Mouse (Mus musculus): ENCODE results near the gene Ifitm10. TPM values are rescaled to one million over a fixed set of nuclear protein-coding genes. Genes with fewer than 3 reads are reported as not detected.

Ifitm10 gene
- polyA plus RNA-seq, 1 experiment from 2014 or later, result 12.5 TPM

DNA sequence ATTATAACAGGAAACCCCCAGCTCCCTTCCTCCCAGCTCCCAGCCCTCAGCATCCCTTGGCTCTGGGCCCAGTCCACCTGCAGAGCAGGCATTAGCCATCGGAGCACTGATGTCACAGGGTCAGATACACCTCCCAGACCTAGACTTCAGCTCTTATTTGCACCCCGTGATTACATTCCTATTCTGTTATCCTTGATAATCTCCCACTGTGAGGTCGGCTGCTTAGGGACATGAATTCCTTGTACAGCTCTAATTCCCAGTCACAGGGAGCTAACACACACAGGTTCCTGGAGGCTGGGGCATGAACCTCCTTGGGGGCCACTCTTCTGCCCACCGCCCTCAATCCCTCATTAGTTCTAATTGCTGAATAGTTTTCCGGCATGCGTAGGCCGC lies 27.2 kb upstream of the Ifitm10 start:
- DNase-seq (ENCODE audit: low spot score), result no peak
- Histone ChIP-seq H3K27ac (no peak overlapping the region), H3K36me3 (no peaks in the 10 kb centered on the region), H3K9me3 (no peaks in the 10 kb centered on the region), H3K27me3 (ENCODE audit: insufficient read depth, poor library complexity, severe bottlenecking) (no peaks in the 10 kb centered on the region; the same call in 1 of the 2 replicates), H3K4me1 (peaks cover 7% of the 10 kb centered on the region; the same call in 1 of the 2 replicates), H3K4me3 (no peak overlapping the region)
- WGBS, result 63% methylated on average over 7 of the region's 7 CpGs

DNA sequence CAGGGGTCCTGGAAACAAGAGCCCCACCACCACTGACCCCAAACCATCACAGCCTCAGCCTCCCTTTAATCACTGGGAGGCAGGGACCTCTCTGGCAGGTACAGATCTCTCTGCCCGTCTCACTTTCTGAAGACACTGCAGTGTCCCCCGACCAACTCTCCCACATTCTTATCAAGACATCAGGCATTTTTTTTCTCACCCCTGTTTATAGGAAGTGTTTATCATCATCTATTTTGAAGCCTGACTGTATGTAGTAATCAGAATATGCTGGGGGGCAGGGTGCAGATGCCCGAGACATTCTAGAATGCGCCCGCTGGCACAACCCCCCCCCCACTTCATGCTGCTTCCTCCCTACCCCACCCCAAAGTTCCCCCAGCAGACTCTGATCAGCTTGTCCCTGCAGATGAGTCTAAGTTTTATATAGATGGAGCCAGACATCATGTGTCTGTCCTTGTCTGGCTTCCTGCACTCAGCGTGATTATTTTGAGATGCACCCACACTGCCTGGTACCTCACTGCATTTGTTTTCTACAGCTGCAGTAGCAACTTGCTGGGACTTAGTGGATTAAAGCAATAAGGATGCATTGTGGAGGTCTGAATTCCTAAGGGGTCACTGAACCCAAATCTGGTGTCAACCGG lies 26.7 kb upstream of the Ifitm10 start:
- Histone ChIP-seq H3K9me3 (no peaks in the 10 kb centered on the region), H3K4me1 (peaks cover 7% of the 10 kb centered on the region; the same call in 1 of the 2 replicates), H3K4me3 (no peak overlapping the region), H3K36me3 (no peaks in the 10 kb centered on the region), H3K27me3 (ENCODE audit: insufficient read depth, poor library complexity, severe bottlenecking) (no peaks in the 10 kb centered on the region; the same call in 1 of the 2 replicates), H3K27ac (no peak overlapping the region)
- 66% methylated on average over 7 of the region's 7 CpGs for WGBS
- no peak for DNase-seq (ENCODE audit: low spot score)

DNA sequence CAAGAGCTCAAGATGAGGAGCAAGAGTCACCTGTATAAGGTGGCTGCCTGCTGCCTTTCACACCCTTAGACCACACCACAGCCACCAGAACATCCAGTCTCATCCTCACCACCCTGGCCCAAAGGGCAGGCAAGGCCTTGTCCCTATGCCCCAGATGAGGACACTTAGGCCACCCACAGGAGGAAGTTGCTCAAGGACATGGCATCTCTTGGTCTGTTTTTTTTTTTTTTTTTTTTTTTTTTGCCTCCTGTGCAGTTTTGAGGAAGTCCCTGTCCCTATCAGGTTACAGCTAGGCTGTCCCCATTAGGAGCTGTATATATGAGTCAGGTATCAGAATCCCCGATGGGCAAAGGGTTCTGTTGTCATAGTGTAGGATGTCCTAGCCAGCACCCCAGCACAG lies 25.7 kb upstream of the Ifitm10 start:
- Histone ChIP-seq H3K4me1 (peaks cover 7% of the 10 kb centered on the region; the same call in 1 of the 2 replicates), H3K36me3 (no peaks in the 10 kb centered on the region), H3K4me3 (no peak overlapping the region), H3K27me3 (ENCODE audit: insufficient read depth, poor library complexity, severe bottlenecking) (no peaks in the 10 kb centered on the region; the same call in 1 of the 2 replicates), H3K27ac (no peak overlapping the region), H3K9me3 (no peaks in the 10 kb centered on the region)
- no peak for DNase-seq (ENCODE audit: low spot score)
- 67% methylated on average over 1 of the region's 1 CpGs for WGBS

DNA sequence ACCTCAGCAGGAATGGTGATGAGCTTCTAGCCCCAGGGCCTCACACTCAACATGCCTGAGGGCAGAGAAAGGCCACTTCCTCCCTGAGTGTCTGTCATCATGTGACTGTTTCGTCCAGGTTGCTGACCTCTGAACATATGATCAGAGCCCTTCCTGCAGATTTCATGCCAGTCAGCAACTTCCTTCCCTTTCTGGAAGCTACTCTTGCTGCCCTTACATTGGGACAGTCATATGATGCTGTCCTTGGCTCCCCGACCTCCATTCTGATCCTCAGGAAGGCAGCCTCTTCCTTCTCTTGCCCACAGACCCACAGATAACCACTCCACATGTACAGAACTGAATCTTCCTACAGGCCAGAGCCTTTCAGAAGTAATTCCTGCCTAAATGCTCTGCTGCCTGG lies 24.5 kb upstream of the Ifitm10 start:
- Histone ChIP-seq H3K36me3 (no peaks in the 10 kb centered on the region), H3K27me3 (ENCODE audit: insufficient read depth, poor library complexity, severe bottlenecking) (no peaks in the 10 kb centered on the region; the same call in 1 of the 2 replicates), H3K4me3 (no peak overlapping the region), H3K27ac (peak overlapping the region; percentile 38; the same call in 1 of the 2 replicates), H3K9me3 (no peaks in the 10 kb centered on the region), H3K4me1 (peaks cover 14% of the 10 kb centered on the region)
- no peak for DNase-seq (ENCODE audit: low spot score)
- WGBS, result 52% methylated on average over 2 of the region's 2 CpGs

DNA sequence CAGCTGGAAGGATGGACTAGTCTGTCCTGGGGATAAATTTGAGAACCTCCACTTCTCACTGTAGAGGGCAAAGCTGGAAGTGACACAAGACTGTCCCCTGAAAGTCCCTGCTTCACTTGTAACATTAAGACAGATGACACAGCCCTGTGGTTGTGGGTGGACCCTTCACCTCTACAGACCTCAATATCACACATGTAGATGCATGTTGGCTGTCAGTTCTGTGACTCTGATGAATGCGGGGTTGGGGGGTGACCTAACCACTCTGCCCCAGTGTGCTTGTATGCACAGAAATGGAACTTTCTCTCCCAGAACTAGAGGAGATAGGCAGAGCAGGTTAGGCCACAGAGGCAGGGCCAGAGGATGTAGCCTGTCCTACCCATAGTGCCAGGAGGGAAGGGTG lies 23.1 kb upstream of the Ifitm10 start:
- no peaks in the 10 kb centered on the region for H3K36me3 ChIP-seq
- 90% methylated on average over 1 of the region's 1 CpGs for WGBS
- H3K4me1 ChIP-seq, result peaks cover 21% of the 10 kb centered on the region
- no peak for DNase-seq (ENCODE audit: low spot score)
- no peaks in the 10 kb centered on the region for H3K9me3 ChIP-seq
- H3K27me3 ChIP-seq (ENCODE audit: insufficient read depth, poor library complexity, severe bottlenecking), result no peaks in the 10 kb centered on the region; the same call in 1 of the 2 replicates
- H3K27ac ChIP-seq, result no peak overlapping the region
- no peak overlapping the region for H3K4me3 ChIP-seq

DNA sequence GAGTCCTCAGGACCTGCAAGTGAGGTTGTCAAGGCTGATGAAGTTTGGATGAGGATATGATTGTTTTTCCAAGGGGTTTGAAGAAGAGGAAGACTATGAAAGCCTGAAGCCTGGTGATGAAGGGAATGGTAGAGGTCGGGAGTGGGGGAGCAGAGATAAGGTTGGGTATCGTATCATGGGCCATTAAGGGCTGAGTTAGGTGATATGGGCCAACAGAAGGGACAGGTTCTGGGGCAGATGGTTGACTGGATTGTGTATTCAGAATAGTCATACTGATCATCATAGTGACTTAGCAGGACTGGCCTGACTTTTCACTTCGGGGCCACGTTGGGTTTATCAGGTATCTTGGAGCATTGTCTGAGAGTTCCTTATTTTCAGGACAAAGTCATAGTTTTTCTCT lies 21.9 kb upstream of the Ifitm10 start:
- 79% methylated on average over 4 of the region's 4 CpGs for whole genome bisulfite sequencing
- no peak for DNase-seq (ENCODE audit: low spot score)
- Histone ChIP-seq H3K27ac (no peak overlapping the region), H3K4me1 (peaks cover 21% of the 10 kb centered on the region), H3K27me3 (ENCODE audit: insufficient read depth, poor library complexity, severe bottlenecking) (no peaks in the 10 kb centered on the region; the same call in 1 of the 2 replicates), H3K9me3 (no peaks in the 10 kb centered on the region), H3K36me3 (no peaks in the 10 kb centered on the region), H3K4me3 (no peak overlapping the region)

DNA sequence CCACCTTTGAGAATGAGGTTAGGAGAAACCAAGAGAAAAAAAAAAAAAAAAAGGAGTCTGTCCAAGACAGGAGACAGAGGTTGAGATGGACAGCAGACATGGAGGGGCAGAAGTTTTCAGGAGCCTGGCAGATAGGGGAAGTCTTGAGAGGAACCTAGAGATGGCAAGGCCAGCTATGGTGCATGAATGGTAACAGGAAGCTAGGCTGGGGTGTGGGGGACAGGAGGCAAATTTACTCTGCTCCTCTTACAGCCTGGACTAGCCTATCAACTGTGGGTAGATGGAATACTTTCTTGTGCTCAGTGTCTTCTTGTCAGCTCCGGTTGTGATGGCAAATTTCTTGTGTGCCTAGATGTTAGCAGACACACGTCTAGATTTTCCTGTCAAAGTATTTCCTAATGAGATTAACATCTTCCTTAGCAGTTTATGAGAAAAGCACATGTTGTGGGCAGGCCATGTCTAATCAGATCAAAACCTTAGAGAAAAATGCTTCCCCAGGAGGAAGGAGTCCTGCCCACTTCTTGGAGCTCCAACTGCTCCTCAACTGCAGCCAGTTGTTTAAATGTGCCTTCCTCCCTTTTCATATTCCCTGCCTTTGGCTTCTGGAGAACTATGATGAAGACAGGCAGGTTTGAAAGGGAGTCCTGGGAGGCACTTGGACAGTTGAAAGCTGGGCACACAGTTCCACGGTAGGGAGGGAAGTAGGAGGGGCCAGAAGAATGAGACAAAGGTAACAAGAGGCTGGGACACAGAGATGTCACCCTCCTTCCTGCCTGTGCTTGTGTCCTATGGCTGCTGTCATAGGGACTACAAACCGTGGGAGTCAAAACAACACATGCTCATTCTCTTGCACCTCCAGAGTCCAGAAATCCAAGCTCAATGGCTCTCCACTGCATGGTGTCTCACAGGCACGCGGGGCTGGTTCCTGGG lies 21.0 kb upstream of the Ifitm10 start:
- Histone ChIP-seq H3K4me3 (no peak overlapping the region), H3K36me3 (no peaks in the 10 kb centered on the region), H3K27ac (no peak overlapping the region; the same call in 1 of the 2 replicates), H3K9me3 (no peaks in the 10 kb centered on the region), H3K27me3 (ENCODE audit: insufficient read depth, poor library complexity, severe bottlenecking) (no peaks in the 10 kb centered on the region), H3K4me1 (peaks cover 21% of the 10 kb centered on the region)
- no peak for DNase-seq (ENCODE audit: low spot score)
- WGBS, result 72% methylated on average over 6 of the region's 6 CpGs

DNA sequence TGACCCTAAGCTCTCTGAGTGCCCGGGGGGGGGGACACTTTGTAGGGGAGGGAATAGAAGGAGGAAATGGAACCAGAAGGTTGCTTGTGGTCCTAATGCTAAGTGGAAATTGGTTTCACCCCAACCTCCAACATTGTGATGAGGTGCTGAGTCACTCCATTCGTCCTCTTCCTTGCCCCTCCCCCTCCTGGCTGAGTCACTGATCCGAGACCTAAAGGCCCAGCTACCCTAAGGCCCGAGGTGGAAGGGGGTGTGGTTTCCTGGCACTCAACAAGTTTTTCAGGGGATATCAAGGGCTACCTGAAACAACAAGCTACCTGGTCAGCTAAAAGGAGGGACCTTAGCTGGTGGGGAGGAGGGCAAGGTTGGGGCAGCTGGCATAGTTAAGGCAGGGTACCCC lies 19.6 kb upstream of the Ifitm10 start:
- peak overlapping the region; percentile 62; the same call in 1 of the 2 replicates for H3K27ac ChIP-seq

DNA sequence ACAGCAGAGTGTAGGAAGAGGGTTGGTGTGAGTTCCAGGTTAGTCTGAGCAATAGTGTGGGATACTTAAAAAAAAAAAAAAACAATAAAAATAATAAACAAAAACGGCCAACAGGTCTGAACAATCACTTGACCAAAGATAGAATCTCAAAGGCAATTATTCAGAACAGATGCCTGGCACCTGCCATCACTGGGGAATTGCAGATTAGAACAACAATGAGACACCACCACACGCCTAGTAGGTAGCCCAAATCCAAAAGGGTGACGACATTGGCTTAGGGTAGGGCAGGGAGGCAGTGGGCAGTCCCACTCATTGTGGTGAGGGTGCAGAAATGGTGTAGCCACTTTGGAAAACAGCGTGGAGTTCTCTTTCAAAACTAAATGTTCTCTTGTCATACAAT lies 18.1 kb upstream of the Ifitm10 start:
- Histone ChIP-seq H3K36me3 (no peaks in the 10 kb centered on the region), H3K27me3 (ENCODE audit: insufficient read depth, poor library complexity, severe bottlenecking) (no peaks in the 10 kb centered on the region)
- WGBS, result 73% methylated on average over 4 of the region's 4 CpGs

More for the DNA sequence above, 19.6 kb upstream of the Ifitm10 start:
- DNase-seq (ENCODE audit: low spot score), result no peak
- Histone ChIP-seq H3K36me3 (no peaks in the 10 kb centered on the region), H3K4me1 (peaks cover 21% of the 10 kb centered on the region), H3K9me3 (no peaks in the 10 kb centered on the region), H3K4me3 (no peak overlapping the region), H3K27me3 (ENCODE audit: insufficient read depth, poor library complexity, severe bottlenecking) (no peaks in the 10 kb centered on the region)
- WGBS, result 21% methylated on average over 4 of the region's 4 CpGs

DNA sequence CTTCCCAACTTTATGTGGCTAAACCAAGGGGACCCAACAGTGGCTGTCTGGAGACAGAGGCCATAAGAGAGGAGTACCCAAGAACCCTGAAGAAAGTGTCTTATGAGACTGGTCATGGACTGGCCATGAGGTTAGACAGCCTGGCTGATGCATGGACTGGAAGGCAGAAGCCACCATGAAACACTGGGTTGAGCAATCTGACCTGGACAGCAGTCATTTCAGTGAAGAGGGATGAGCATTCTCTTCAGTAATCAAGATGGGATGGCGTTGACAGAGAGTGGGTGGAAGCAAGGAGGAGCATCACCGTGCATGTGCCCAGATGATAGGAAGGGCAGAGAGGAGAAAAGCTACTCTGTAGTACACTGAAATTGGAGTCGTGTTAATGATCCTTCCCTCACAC lies 17.6 kb upstream of the Ifitm10 start:
- H3K9me3 ChIP-seq, result no peaks in the 10 kb centered on the region
- 72% methylated on average over 3 of the region's 3 CpGs for WGBS

More for the DNA sequence above, 18.1 kb upstream of the Ifitm10 start:
- DNase-seq (ENCODE audit: low spot score), result no peak
- no peak overlapping the region for H3K4me3 ChIP-seq
- no peaks in the 10 kb centered on the region for H3K9me3 ChIP-seq
- peaks cover 21% of the 10 kb centered on the region for H3K4me1 ChIP-seq
- H3K27ac ChIP-seq, result no peak overlapping the region

DNA sequence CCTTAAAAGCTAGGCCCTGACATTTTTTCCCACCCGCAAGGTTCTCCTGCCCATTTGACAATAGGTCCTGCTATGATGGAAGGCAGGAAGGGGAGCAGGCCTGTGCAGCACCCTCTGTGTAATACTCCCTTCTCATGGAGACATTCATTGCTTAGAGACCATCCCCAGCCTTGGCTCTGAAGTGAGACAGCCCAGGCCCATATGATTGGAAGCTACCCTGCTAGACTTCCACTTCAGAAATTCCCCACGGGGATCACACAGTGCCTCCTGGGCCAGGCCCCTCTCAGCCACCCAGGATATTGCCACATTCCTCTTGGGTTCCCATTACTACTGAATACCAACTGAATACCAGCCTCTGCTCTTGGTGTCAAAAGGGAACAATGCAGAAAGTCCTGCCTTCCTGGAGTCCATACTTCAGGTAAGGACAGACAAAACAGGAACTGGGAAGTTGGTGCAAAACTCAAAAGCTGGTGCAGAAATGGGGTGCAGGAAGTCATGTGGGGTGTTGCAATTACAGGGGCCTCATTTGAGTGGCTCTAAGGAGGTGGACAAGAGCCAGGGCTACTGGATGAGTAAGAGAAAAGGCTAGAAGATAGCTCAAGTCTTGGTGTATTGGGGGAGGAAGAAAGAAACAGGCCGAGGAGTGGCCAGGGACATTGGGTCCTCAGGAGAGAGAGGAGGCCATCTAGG lies 16.6 kb upstream of the Ifitm10 start:
- 79% methylated on average over 3 of the region's 3 CpGs for WGBS
- H3K4me3 ChIP-seq, result no peak overlapping the region
- no peak for DNase-seq (ENCODE audit: low spot score)
- no peaks in the 10 kb centered on the region for H3K9me3 ChIP-seq
- no peaks in the 10 kb centered on the region for H3K27me3 ChIP-seq (ENCODE audit: insufficient read depth, poor library complexity, severe bottlenecking)
- H3K27ac ChIP-seq, result no peak overlapping the region
- H3K4me1 ChIP-seq, result peaks cover 33% of the 10 kb centered on the region
- peaks cover 6% of the 10 kb centered on the region for H3K36me3 ChIP-seq

More for the DNA sequence above, 17.6 kb upstream of the Ifitm10 start:
- Histone ChIP-seq H3K27ac (no peak overlapping the region), H3K27me3 (ENCODE audit: insufficient read depth, poor library complexity, severe bottlenecking) (no peaks in the 10 kb centered on the region), H3K4me1 (peaks cover 26% of the 10 kb centered on the region), H3K4me3 (no peak overlapping the region), H3K36me3 (no peaks in the 10 kb centered on the region)
- no peak for DNase-seq (ENCODE audit: low spot score)

DNA sequence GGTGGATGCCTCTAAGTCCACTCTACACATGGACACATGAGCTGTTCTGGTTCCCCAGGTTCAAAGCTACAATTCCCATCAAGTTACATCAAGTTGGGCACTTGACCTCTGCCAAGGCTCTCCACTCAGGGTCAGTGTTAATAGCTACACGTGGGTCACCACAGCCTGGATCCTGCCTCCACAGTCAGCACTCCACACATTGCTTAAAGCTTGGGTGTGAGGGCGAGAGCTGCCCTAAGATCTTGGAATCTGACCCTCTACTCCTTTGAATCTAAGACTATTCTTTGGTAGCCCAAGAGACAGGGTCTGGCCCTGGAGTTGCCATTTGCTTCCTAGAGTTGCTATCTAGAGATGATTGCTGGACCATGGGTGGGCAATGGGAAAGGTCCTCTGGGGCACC lies 15.2 kb upstream of the Ifitm10 start:
- H3K36me3 ChIP-seq, result peaks cover 20% of the 10 kb centered on the region
- H3K4me1 ChIP-seq, result peaks cover 35% of the 10 kb centered on the region
- H3K27ac ChIP-seq, result peak overlapping the region; percentile 90; the same call in 1 of the 2 replicates
- 92% methylated on average over 2 of the region's 2 CpGs for WGBS
- no peaks in the 10 kb centered on the region for H3K9me3 ChIP-seq
- no peak for DNase-seq (ENCODE audit: low spot score)
- H3K27me3 ChIP-seq (ENCODE audit: insufficient read depth, poor library complexity, severe bottlenecking), result no peaks in the 10 kb centered on the region
- no peak overlapping the region for H3K4me3 ChIP-seq
